Mouse (Mus musculus) small intestine, adult 2 months (tissue): ENCODE measurements around the gene Rbp1.

ENCODE experiments used
- CTCF ChIP-seq: fragments of 200-500 bp; IDR thresholded peaks from 2 replicates; pipeline ENCODE4 v1.5.1; 2012; ENCODE audit warnings: low read depth, mild to moderate bottlenecking, control low read depth, inconsistent platforms, low read length, moderate library complexity, mixed read lengths; ENCODE audit not compliant: insufficient replicate concordance, insufficient read length; ENCODE audit errors: extremely low read depth
- POLR2A ChIP-seq: fragments of 200-500 bp; IDR thresholded peaks from 2 replicates; pipeline ENCODE4 v1.6.1; 2012; ENCODE audit warnings: low read depth, mild to moderate bottlenecking, control low read depth, inconsistent platforms, low read length, moderate library complexity

GRCm38 (mm10) chr9:98485020-98485419 is 62.3 kb downstream of the Rbp1 start:
- TF ChIP-seq CTCF (no peak), POLR2A (no peak)
